Mouse (Mus musculus): ENCODE data around the gene March9. TPM values are rescaled to one million over a fixed set of nuclear protein-coding genes. Genes with fewer than 3 reads are reported as not detected.

The March9 gene
- total and polyA plus RNA-seq, 3 experiments = 2.1 to 5.2 TPM; not detected in 1

GRCm38 (mm10) chr10:127059174-127059967 is 613 bp downstream of the March9 start:
- H3K79me2 ChIP-seq (ENCODE audit: control insufficient read depth, insufficient read depth, low read length, poor library complexity) = peaks cover 10% of the 10 kb centered on the region
- no peaks in the 10 kb centered on the region for H3K9me3 ChIP-seq (replicated peaks; ENCODE audit: insufficient read depth, low read length)
- peaks cover 0 to 6% of the 10 kb centered on the region in 2 experiments; a peak in 2 of 4 replicates for H3K36me3 ChIP-seq (ENCODE audit: control insufficient read depth in 1 of 2, insufficient read depth in 2 of 2, low read length in 2 of 2)
- no peaks in the 10 kb centered on the region for H3K27me3 ChIP-seq (ENCODE audit: control insufficient read depth in 1 of 2, insufficient read depth in 2 of 2, low read length in 2 of 2)
- DNase-seq (ENCODE audit: low read depth, low spot score) = no peak
- peak overlapping the region; percentile 35 to 63 for H3K4me3 ChIP-seq (ENCODE audit: control insufficient read depth in 1 of 2, insufficient read depth in 1 of 2, low read depth in 2 of 2, low read length in 2 of 2)
- peaks cover 3 to 10% of the 10 kb centered on the region in 2 experiments; a peak in 2 of 4 replicates for H3K4me1 ChIP-seq (ENCODE audit: control insufficient read depth in 1 of 2, insufficient read depth in 2 of 2, low read length in 2 of 2)
- H3K9ac ChIP-seq (ENCODE audit: control insufficient read depth, low read depth, low read length, poor library complexity, severe bottlenecking) = peak overlapping the region; percentile 61
- no peak overlapping the region for H3K27ac ChIP-seq (ENCODE audit: control insufficient read depth, low read depth, low read length)
- TF ChIP-seq UBTF (IDR thresholded peaks at IDR 0.05; ENCODE audit: borderline replicate concordance, insufficient read depth, low read depth, low read length) (no peak), KAT2A (conservative IDR thresholded peaks at IDR 0.05; ENCODE audit: low read depth, low read length) (no peak)

- H3K27me3 ChIP-seq (ENCODE audit: control insufficient read depth in 1 of 2, insufficient read depth in 2 of 2, low read length in 2 of 2) = no peaks in the 10 kb centered on the region
Measured at GRCm38 (mm10) chr10:127058708-127059107, 1.3 kb downstream of the March9 start.

GRCm38 (mm10) chr10:127058161-127058560 is 1.8 kb downstream of the March9 start:
- peak; percentile 51 for TF ChIP-seq RAD21 (IDR thresholded peaks at IDR 0.05; ENCODE audit: low read depth, low read length)
- peak; percentile 72 for TF ChIP-seq SMC3 (IDR thresholded peaks at IDR 0.05; ENCODE audit: low read depth, low read length)
- 0 out of 2 replicates have a peak, but pooled peaks have one; percentile 15 for TF ChIP-seq HCFC1 (IDR thresholded peaks at IDR 0.05; ENCODE audit: low read depth, low read length)
- peak; percentile 90 to 96 (median 96) for TF ChIP-seq CTCF (IDR thresholded peaks at IDR 0.05 in 2 of 3, conservative IDR thresholded peaks at IDR 0.05 in 1 of 3; ENCODE audit: control insufficient read depth in 1 of 3, insufficient read depth in 1 of 3, low read depth in 2 of 3, low read length in 3 of 3, poor library complexity in 1 of 3, severe bottlenecking in 1 of 3)
- TF ChIP-seq SIN3A (IDR thresholded peaks at IDR 0.05; ENCODE audit: low read length) = peak; percentile 63
- no peak for TF ChIP-seq ELF1 (IDR thresholded peaks at IDR 0.05; ENCODE audit: low read depth, low read length)
- Histone ChIP-seq H3K79me2 (ENCODE audit: control insufficient read depth, insufficient read depth, low read length, poor library complexity) (no peaks in the 10 kb centered on the region; the same call in 1 of the 2 replicates), H3K4me1 (ENCODE audit: control insufficient read depth in 1 of 2, insufficient read depth in 2 of 2, low read length in 2 of 2) (peaks cover 3 to 10% of the 10 kb centered on the region in 2 experiments; a peak in 2 of 4 replicates), H3K36me3 (ENCODE audit: control insufficient read depth in 1 of 2, insufficient read depth in 2 of 2, low read length in 2 of 2) (peaks cover 0 to 6% of the 10 kb centered on the region in 2 experiments; a peak in 2 of 4 replicates), H3K4me3 (ENCODE audit: control insufficient read depth in 1 of 2, insufficient read depth in 1 of 2, low read depth in 2 of 2, low read length in 2 of 2) (peak overlapping the region in 1 of 2 experiments; percentile 63; a peak in 1 of 4 replicates), H3K9ac (ENCODE audit: control insufficient read depth, low read depth, low read length, poor library complexity, severe bottlenecking) (no peak overlapping the region; the same call in 1 of the 2 replicates), H3K27ac (ENCODE audit: control insufficient read depth, low read depth, low read length) (no peak overlapping the region), H3K9me3 (replicated peaks; ENCODE audit: insufficient read depth, low read length) (no peaks in the 10 kb centered on the region), H3K27me3 (ENCODE audit: control insufficient read depth in 1 of 2, insufficient read depth in 2 of 2, low read length in 2 of 2) (no peaks in the 10 kb centered on the region)
- peak; percentile 83 for DNase-seq (ENCODE audit: low read depth, low spot score)

More at GRCm38 (mm10) chr10:127058708-127059107, 1.3 kb downstream of the March9 start:
- Histone ChIP-seq H3K4me1 (ENCODE audit: control insufficient read depth in 1 of 2, insufficient read depth in 2 of 2, low read length in 2 of 2) (peaks cover 3 to 10% of the 10 kb centered on the region in 2 experiments; a peak in 2 of 4 replicates), H3K79me2 (ENCODE audit: control insufficient read depth, insufficient read depth, low read length, poor library complexity) (peaks cover 3% of the 10 kb centered on the region), H3K36me3 (ENCODE audit: control insufficient read depth in 1 of 2, insufficient read depth in 2 of 2, low read length in 2 of 2) (peaks cover 0 to 6% of the 10 kb centered on the region in 2 experiments; a peak in 2 of 4 replicates), H3K4me3 (ENCODE audit: control insufficient read depth in 1 of 2, insufficient read depth in 1 of 2, low read depth in 2 of 2, low read length in 2 of 2) (peak overlapping the region; percentile 35 to 63), H3K9me3 (replicated peaks; ENCODE audit: insufficient read depth, low read length) (no peaks in the 10 kb centered on the region), H3K27ac (ENCODE audit: control insufficient read depth, low read depth, low read length) (no peak overlapping the region), H3K9ac (ENCODE audit: control insufficient read depth, low read depth, low read length, poor library complexity, severe bottlenecking) (peak overlapping the region; percentile 3; the same call in 1 of the 2 replicates)
- DNase-seq (ENCODE audit: low read depth, low spot score) = no peak
- TF ChIP-seq RAD21 (IDR thresholded peaks at IDR 0.05; ENCODE audit: low read depth, low read length) (no peak), USF1 (IDR thresholded peaks at IDR 0.05; ENCODE audit: low read depth, low read length) (no peak), ZNF384 (IDR thresholded peaks at IDR 0.05; ENCODE audit: low read depth, low read length) (no peak), USF2 (IDR thresholded peaks at IDR 0.05; ENCODE audit: borderline replicate concordance in 1 of 2, insufficient read depth in 1 of 2, low read depth in 1 of 2, low read length in 2 of 2) (no peak), BHLHE40 (IDR thresholded peaks at IDR 0.05; ENCODE audit: borderline replicate concordance, low read depth, low read length) (no peak), MAX (IDR thresholded peaks at IDR 0.05; ENCODE audit: low read length) (no peak), CHD1 (IDR thresholded peaks at IDR 0.05; ENCODE audit: low read depth, low read length) (no peak), HCFC1 (IDR thresholded peaks at IDR 0.05; ENCODE audit: low read depth, low read length) (no peak), TBP (IDR thresholded peaks at IDR 0.05; ENCODE audit: low read depth, low read length) (no peak), ELF1 (IDR thresholded peaks at IDR 0.05; ENCODE audit: low read depth, low read length) (no peak), GATA1 (IDR thresholded peaks at IDR 0.05; ENCODE audit: low read depth, low read length) (no peak)
